Mouse (Mus musculus): ENCODE data around the gene Ppp6r3. TPM values are rescaled to one million over a fixed set of nuclear protein-coding genes. Genes with fewer than 3 reads are reported as not detected.

Gene Ppp6r3
- total and polyA plus RNA-seq, 3 experiments = 84.7 to 115 (median 105) TPM

GRCm38 (mm10) chr19:3434124-3434523 is 141.4 kb downstream of the Ppp6r3 start:
- DNase-seq (ENCODE audit: low spot score) (no peak), ATAC-seq (ENCODE audit: extremely low read depth, insufficient number of reproducible peaks, low FRiP score, poor library complexity, severe bottlenecking) (no peak)
- H3K9me3 ChIP-seq (replicated peaks) = no peaks in the 10 kb centered on the region
- H3K27me3 ChIP-seq (ENCODE audit: insufficient read depth, low read length) = peaks cover 30% of the 10 kb centered on the region
- H3K36me3 ChIP-seq (replicated peaks) = no peaks in the 10 kb centered on the region
- no peak overlapping the region for H3K4me3 ChIP-seq (ENCODE audit: low read depth, low read length)
- no peak for TF ChIP-seq TAL1 (conservative IDR thresholded peaks at IDR 0.05; ENCODE audit: low read depth, low read length)
- no peak for TF ChIP-seq CTCF (IDR thresholded peaks at IDR 0.05; ENCODE audit: low read depth, low read length)
- TF ChIP-seq GATA1 (IDR thresholded peaks at IDR 0.05; ENCODE audit: borderline replicate concordance, low read length) = no peak
- TF ChIP-seq GATA2 (IDR thresholded peaks at IDR 0.05; ENCODE audit: borderline replicate concordance, low read depth, low read length) = no peak
- no peak for TF ChIP-seq POLR2AphosphoS5 (IDR thresholded peaks at IDR 0.05; ENCODE audit: insufficient replicate concordance, low read depth, low read length)
- 0 out of 2 replicates have a peak, but pooled peaks cover 2% of the 10 kb centered on the region for H3K4me1 ChIP-seq (ENCODE audit: insufficient read depth, low read depth, low read length)

GRCm38 (mm10) chr19:3431969-3432368 is 143.6 kb downstream of the Ppp6r3 start:
- DNase-seq (ENCODE audit: low spot score) (no peak), ATAC-seq (ENCODE audit: extremely low read depth, insufficient number of reproducible peaks, low FRiP score, poor library complexity, severe bottlenecking) (no peak)
- H3K4me3 ChIP-seq (ENCODE audit: low read depth, low read length) = no peak overlapping the region
- H3K4me1 ChIP-seq (ENCODE audit: insufficient read depth, low read depth, low read length) = 0 out of 2 replicates have a peak, but pooled peaks cover 2% of the 10 kb centered on the region
- no peaks in the 10 kb centered on the region for H3K9me3 ChIP-seq (replicated peaks)
- no peak for TF ChIP-seq GATA2 (IDR thresholded peaks at IDR 0.05; ENCODE audit: borderline replicate concordance, low read depth, low read length)
- no peak for TF ChIP-seq GATA1 (IDR thresholded peaks at IDR 0.05; ENCODE audit: borderline replicate concordance, low read length)
- no peak for TF ChIP-seq TAL1 (conservative IDR thresholded peaks at IDR 0.05; ENCODE audit: low read depth, low read length)
- no peak for TF ChIP-seq CTCF (IDR thresholded peaks at IDR 0.05; ENCODE audit: low read depth, low read length)
- TF ChIP-seq POLR2AphosphoS5 (IDR thresholded peaks at IDR 0.05; ENCODE audit: insufficient replicate concordance, low read depth, low read length) = no peak
- H3K36me3 ChIP-seq (replicated peaks) = no peaks in the 10 kb centered on the region
- H3K27me3 ChIP-seq (ENCODE audit: insufficient read depth, low read length) = peaks cover 22% of the 10 kb centered on the region

- no peak overlapping the region for H3K4me3 ChIP-seq (ENCODE audit: low read depth, low read length)
- DNase-seq (ENCODE audit: low spot score) = no peak
- ATAC-seq (ENCODE audit: extremely low read depth, insufficient number of reproducible peaks, low FRiP score, poor library complexity, severe bottlenecking) = no peak
- H3K36me3 ChIP-seq (replicated peaks) = no peaks in the 10 kb centered on the region
- H3K4me1 ChIP-seq (ENCODE audit: insufficient read depth, low read depth, low read length) = 0 out of 2 replicates have a peak, but pooled peaks cover 2% of the 10 kb centered on the region
- peaks cover 22% of the 10 kb centered on the region for H3K27me3 ChIP-seq (ENCODE audit: insufficient read depth, low read length)
- H3K9me3 ChIP-seq (replicated peaks) = no peaks in the 10 kb centered on the region
- no peak for TF ChIP-seq POLR2AphosphoS5 (IDR thresholded peaks at IDR 0.05; ENCODE audit: insufficient replicate concordance, low read depth, low read length)
- TF ChIP-seq GATA1 (IDR thresholded peaks at IDR 0.05; ENCODE audit: borderline replicate concordance, low read length) = no peak
- TF ChIP-seq TAL1 (conservative IDR thresholded peaks at IDR 0.05; ENCODE audit: low read depth, low read length) = no peak
- no peak for TF ChIP-seq GATA2 (IDR thresholded peaks at IDR 0.05; ENCODE audit: borderline replicate concordance, low read depth, low read length)
- no peak for TF ChIP-seq CTCF (IDR thresholded peaks at IDR 0.05; ENCODE audit: low read depth, low read length)
These were observed 144.5 kb downstream of the Ppp6r3 start for GRCm38 (mm10) chr19:3431066-3431465.

DNA sequence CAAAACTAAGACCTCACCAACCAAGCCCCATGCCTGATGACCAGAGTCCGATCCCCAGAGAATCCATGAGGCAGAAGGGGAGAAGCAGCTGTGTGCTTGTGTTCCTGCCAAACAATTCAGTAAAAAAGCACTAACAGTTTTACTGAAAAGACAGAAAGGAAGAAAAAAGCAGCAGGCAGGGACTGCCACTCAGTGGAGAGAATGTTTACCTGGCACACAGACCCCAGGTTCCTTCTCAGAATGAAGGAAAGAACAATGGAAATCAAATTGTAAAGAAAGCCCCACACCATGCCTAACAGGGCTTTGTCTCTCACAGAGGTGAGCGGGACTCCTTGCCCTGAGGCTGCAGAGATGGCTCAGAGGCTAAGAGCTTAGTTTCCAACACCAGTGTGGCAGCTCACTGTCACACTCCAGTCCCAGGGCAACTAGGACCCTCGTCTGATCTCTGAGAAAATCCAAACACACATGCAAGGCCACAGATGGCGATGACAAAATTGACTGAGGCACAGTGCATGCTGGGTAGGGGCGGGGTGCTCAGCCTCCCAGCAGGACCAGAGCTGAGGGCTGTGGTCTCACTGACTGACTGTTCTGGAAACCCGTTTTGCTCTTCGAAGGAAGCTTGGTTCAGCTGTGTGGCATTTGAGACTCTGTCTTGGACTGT is 146.3 kb downstream of the Ppp6r3 start:
- Histone ChIP-seq H3K27me3 (ENCODE audit: insufficient read depth, low read length) (peaks cover 13% of the 10 kb centered on the region), H3K4me3 (ENCODE audit: low read depth, low read length) (no peak overlapping the region), H3K4me1 (ENCODE audit: insufficient read depth, low read depth, low read length) (0 out of 2 replicates have a peak, but pooled peaks cover 2% of the 10 kb centered on the region), H3K9me3 (replicated peaks) (no peaks in the 10 kb centered on the region), H3K36me3 (replicated peaks) (no peaks in the 10 kb centered on the region)
- no peak for DNase-seq (ENCODE audit: low spot score)
- no peak for ATAC-seq (ENCODE audit: extremely low read depth, insufficient number of reproducible peaks, low FRiP score, poor library complexity, severe bottlenecking)
- no peak for TF ChIP-seq POLR2AphosphoS5 (IDR thresholded peaks at IDR 0.05; ENCODE audit: insufficient replicate concordance, low read depth, low read length)

GRCm38 (mm10) chr19:3428057-3428830 is 147.3 kb downstream of the Ppp6r3 start:
- Histone ChIP-seq H3K36me3 (replicated peaks) (no peaks in the 10 kb centered on the region), H3K9me3 (replicated peaks) (no peaks in the 10 kb centered on the region), H3K4me3 (ENCODE audit: low read depth, low read length) (no peak overlapping the region), H3K27me3 (ENCODE audit: insufficient read depth, low read length) (peaks cover 11% of the 10 kb centered on the region), H3K4me1 (ENCODE audit: insufficient read depth, low read depth, low read length) (0 out of 2 replicates have a peak, but pooled peaks cover 2% of the 10 kb centered on the region)
- TF ChIP-seq GATA2 (IDR thresholded peaks at IDR 0.05; ENCODE audit: borderline replicate concordance, low read depth, low read length) = no peak
- TF ChIP-seq CTCF (IDR thresholded peaks at IDR 0.05; ENCODE audit: low read depth, low read length) = no peak
- no peak for TF ChIP-seq GATA1 (IDR thresholded peaks at IDR 0.05; ENCODE audit: borderline replicate concordance, low read length)
- TF ChIP-seq TAL1 (conservative IDR thresholded peaks at IDR 0.05; ENCODE audit: low read depth, low read length) = no peak
- TF ChIP-seq POLR2AphosphoS5 (IDR thresholded peaks at IDR 0.05; ENCODE audit: insufficient replicate concordance, low read depth, low read length) = no peak
- no peak for ATAC-seq (ENCODE audit: extremely low read depth, insufficient number of reproducible peaks, low FRiP score, poor library complexity, severe bottlenecking)
- no peak for DNase-seq (ENCODE audit: low spot score)

- no peak for ATAC-seq (ENCODE audit: extremely low read depth, insufficient number of reproducible peaks, low FRiP score, poor library complexity, severe bottlenecking)
- no peak overlapping the region for H3K4me3 ChIP-seq (ENCODE audit: low read depth, low read length)
- TF ChIP-seq TAL1 (conservative IDR thresholded peaks at IDR 0.05; ENCODE audit: low read depth, low read length) (no peak), GATA2 (IDR thresholded peaks at IDR 0.05; ENCODE audit: borderline replicate concordance, low read depth, low read length) (no peak), GATA1 (IDR thresholded peaks at IDR 0.05; ENCODE audit: borderline replicate concordance, low read length) (no peak), POLR2AphosphoS5 (IDR thresholded peaks at IDR 0.05; ENCODE audit: insufficient replicate concordance, low read depth, low read length) (no peak), CTCF (IDR thresholded peaks at IDR 0.05; ENCODE audit: low read depth, low read length) (no peak)
These were observed 151.3 kb downstream of the Ppp6r3 start for GRCm38 (mm10) chr19:3424214-3424613.

More at GRCm38 (mm10) chr19:3424214-3424613, 151.3 kb downstream of the Ppp6r3 start:
- DNase-seq (ENCODE audit: low spot score) = no peak
- Histone ChIP-seq H3K4me1 (ENCODE audit: insufficient read depth, low read depth, low read length) (no peaks in the 10 kb centered on the region), H3K9me3 (replicated peaks) (no peaks in the 10 kb centered on the region), H3K36me3 (replicated peaks) (no peaks in the 10 kb centered on the region), H3K27me3 (ENCODE audit: insufficient read depth, low read length) (peaks cover 14% of the 10 kb centered on the region)

Measured in G1E (cell line).